Mouse (Mus musculus) spleen, adult 12 weeks (tissue): ENCODE data around the gene Gemin6.
"Not testable (repeated sequence)": the region's sequence is repeated elsewhere in the genome, so short reads cannot be mapped to it uniquely, and the experiment has no call there.

Experiments used
- DNase-seq: peaks from one replicate; pipeline ENCODE4 v3.0.0; 2022; ENCODE audit warnings: low spot score

Gemin6 gene

DNA sequence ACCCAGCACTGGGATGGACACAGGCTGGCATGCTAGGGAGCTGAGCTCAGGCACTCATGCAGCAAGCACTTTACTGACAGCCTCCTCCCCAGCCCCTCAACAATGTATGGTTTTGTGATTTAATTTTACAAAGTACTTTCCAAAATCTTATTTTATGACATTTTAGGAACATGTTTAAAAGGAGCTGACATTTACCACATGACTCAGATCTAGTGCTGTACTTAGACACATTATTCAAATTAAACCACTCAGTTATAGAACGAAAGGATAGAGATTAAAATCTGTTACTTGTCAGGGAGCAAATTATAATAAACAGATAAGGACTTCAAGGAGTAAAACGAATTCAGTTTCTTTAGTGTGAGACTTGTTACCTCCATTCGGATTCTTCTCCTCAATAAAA is 11.2 kb downstream of the Gemin6 start:
- DNase-seq, result no peak

DNA sequence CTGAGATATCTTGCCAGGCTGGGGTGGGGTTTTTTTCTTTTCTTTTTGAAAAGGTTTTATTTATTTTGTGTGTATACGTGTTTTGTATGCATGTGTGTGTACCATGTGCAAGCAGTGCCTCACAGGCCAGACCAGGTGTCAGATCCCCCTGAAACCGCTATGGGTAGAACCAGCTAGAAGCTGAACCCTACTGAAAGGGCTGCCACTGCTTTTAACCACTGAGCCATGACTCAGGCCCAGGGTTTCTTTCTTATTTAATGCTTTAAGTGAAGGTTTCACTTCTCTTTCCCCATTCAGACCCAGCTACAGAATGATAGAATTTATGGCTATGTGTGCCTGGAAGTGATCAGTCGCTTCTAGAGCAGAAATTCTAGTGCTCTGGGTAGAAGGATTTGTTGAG is 12.6 kb downstream of the Gemin6 start:
- DNase-seq, result peak; percentile 9

DNA sequence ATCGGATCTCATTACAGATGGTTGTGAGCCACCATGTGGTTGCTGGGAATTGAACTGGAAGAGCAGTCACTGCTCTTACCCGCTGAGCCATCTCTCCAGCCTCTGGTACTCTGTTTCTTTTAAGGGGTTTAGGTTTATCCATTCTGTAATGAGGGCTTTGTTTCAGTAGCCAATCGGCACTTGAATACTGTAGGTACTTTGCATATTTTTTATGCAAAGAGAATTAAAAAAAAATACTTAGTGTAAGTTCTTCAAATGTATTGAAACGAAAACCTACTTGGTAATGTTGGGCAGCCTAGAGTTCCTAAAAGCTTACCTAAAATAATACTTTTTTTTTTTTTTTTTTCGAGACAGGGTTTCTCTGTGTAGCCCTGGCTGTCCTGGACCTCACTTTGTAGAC is 13.2 kb downstream of the Gemin6 start:
- no peak for DNase-seq

DNA sequence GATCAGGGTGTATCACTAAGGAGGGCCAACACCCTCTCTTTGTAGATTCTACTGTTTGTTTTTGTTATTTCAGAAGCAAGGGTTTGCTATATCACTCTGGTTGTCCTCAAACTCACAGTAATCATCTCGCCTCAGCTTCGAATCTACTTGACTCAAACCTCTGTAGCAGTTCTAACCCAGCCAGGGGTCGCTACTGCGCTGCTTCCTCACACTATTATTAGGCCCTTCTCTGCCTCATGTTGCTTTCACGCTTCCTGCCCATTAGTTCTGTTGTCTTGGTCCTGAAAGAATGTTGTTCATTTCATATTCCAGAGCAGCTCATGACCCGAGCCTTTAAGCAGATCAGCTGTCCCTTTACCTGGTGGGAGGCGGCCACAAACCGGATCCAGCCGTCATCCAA is 17.4 kb downstream of the Gemin6 start:
- no peak for DNase-seq

DNA sequence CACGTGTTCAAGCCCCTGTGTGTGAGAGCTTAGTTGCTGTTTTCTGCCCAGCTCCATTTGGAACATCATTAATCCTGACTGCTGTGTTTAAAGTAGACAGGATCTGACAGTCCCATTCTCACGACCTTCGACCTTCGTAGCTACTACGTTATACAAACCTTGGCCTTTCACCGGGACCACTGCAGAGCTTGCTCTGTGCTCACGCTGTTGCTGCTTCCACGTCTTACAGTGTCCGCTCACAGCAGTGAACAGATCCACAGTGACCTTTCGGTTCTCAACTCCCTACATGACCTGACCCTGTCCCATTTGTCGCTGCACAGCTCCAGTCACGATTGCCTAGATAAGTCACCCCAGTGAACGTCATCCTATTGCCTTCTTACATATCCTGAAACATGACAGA is 18.9 kb downstream of the Gemin6 start:
- no peak for DNase-seq

DNA sequence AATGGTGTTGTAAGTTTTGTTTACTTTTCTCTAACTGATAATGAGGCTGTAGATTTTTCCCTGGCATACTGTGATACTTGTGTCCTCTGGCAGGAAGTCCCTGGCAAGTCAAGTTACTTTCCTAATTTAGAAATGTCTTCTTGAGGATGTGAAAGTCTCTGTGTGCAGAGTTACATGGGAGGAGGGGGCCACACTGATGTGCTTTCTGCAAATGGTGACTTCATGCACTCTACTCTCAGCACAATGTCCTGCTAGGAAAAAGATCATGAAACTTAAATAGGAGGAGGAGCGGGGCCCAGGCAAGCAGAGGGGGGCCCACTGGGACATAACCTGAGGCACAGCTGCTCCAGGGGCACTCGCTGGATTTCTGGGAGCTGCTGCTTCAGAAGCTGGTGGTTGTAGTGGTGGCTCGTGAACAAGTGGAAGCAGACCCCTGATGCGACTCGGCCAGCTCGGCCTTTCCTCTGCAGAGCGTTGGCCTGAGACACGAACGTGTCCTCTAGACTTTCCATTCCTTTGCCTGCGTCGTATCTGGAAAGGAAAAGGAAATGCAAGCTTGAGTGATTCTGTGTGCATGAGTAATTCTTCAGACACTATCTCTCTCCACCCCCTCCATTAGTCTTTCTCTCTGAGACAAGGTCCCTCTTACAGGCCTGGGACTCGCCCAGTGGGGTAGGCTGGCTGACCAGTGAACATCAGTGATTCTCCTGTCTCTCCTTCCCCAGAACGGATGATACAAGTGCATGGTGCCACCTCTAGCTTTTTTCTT is 28.7 kb downstream of the Gemin6 start:
- no peak for DNase-seq

DNA sequence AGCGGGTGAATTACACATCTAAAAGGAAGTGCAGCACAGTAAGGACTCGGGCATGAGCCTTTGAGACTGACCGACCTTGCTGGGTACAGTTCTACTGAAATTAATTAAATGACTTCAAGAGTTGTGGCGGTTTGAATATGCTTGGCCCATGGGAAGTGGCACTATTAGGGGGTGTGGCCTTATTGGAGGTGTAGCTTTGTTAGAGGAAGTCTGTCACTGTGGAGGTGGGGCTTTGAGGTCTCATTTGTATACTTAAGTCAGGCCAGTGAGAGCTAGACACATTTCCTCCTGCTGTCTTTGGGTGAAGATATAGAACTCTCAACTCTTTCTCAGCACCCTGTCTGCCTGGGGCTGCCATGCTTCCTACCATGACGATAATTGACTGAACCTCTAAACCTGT is 30.2 kb downstream of the Gemin6 start:
- no peak for DNase-seq

DNA sequence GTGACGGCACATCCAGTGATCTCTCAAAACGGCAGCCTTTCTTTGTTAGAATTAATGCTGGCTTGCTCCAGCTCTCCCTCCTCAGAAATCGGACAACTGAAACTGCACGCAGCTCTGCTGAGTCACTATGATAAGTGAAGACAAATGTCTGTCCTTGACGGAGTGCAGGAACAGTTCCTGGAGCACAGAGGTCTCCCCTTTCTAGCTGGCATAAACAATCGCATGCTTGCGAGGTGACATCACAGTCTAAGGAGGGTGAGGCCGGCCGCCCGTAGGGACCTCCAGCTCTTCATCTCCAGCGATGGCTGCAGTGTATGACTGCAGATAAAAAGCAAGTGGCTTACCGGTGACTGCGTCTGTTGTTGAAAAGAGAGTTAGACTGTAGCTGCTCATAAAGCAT is 31.0 kb downstream of the Gemin6 start:
- no peak for DNase-seq

DNA sequence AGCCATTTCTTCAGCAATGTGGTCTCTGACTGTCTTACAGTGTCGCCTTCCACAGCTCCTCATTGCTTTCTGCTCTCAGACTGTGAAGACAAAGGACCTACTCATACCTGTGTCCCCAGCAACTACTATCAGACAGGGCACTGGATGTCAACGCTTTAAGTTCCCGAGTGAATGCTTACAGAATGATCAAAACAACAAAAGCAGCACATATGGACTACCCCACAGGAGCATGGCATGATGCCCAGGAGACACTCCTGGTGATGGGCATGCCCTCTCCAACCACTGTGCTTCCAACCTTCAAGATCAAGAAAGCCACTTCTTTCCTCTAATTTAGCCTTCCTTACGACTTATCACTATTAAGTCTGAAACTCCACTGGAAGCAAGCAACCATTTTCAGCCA is 42.8 kb downstream of the Gemin6 start:
- DNase-seq, result no peak

DNA sequence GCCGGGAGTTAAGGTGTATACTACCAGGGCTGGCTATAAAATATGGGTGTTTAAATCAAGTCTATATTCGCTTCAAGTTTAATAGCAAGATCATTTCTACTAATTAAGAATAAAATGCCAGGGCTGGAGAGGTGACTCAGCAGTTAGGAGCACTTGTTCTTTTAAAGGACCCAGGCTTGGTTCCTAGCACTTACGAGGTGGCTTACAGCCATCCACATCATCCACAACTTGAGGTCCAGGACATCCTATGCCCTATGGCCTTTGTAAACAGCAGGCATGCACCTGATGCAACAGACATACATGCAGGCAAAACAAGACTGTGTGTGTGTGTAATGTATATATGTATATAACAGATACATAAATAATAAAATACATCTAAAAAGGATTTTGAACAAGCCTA is 43.9 kb downstream of the Gemin6 start:
- no peak for DNase-seq

DNA sequence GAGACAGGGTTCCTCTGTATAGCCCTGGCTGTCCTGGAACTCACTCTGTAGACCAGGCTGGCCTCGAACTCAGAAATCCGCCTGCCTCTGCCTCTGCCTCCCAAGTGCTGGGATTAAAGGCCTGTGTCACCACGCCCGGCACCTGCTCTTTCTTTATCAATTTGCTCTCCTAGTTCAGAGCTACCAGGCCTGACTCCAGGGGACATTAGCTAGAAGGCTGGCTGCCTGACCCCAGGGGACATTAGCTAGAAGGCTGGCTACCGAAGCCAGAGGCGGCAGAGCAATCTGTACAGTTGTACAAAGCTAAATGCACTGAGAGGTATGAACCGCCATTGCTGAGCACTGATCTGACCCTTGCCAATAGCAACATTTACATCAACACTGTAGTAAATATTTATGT is 46.4 kb downstream of the Gemin6 start:
- not testable (repeated sequence) for DNase-seq
